Mouse (Mus musculus): ENCODE data around the gene Ak9. TPM values are rescaled to one million over a fixed set of nuclear protein-coding genes. Genes with fewer than 3 reads are reported as not detected.

Gene Ak9
- polyA plus RNA-seq (2012; rRNA removed; ENCODE audit: low replicate concordance): not detected in 2 replicates

GRCm38 (mm10) chr10:41303639-41304444 lies at the start of gene Ak9:
Gene Ak9, plus strand, starts transcription at chr10:41303980.

GRCm38 (mm10) chr10:41302689-41303431 lies 920 bp upstream of the Ak9 start, which contains the start of gene Fig4:
Gene Fig4, minus strand, starts transcription at chr10:41303260.

GRCm38 (mm10) chr10:41450137-41450670 lies 146.4 kb downstream of the Ak9 start, which contains the start of gene Zbtb24:
Gene Zbtb24, plus strand, starts transcription at chr10:41450383.

GRCm38 (mm10) chr10:41476171-41477017 lies 172.6 kb downstream of the Ak9 start, which contains the start of gene Mical1:
Gene Mical1, plus strand, starts transcription at chr10:41476314.

Other genes starting within 250 kb of the Ak9 start
- 0.34 and 0.83 TPM in 2 replicates for gene Gpr6, start 231.7 kb upstream of the Ak9 start, polyA plus RNA-seq (2012; rRNA removed; ENCODE audit: low replicate concordance)
- 3.2 and 4.5 TPM in 2 replicates for gene Fig4, start 720 bp upstream of the Ak9 start, polyA plus RNA-seq (2012; rRNA removed; ENCODE audit: low replicate concordance)
- 10.9 and 16.0 TPM in 2 replicates for gene Zbtb24, start 146.4 kb downstream of the Ak9 start, polyA plus RNA-seq (2012; rRNA removed; ENCODE audit: low replicate concordance)
- 118 and 198 TPM in 2 replicates for gene Mical1, start 172.3 kb downstream of the Ak9 start, polyA plus RNA-seq (2012; rRNA removed; ENCODE audit: low replicate concordance)
- gene Smpd2, start 186.4 kb downstream of the Ak9 start, polyA plus RNA-seq (2012; rRNA removed; ENCODE audit: low replicate concordance): 75.1 and 149 TPM in 2 replicates
- gene Ppil6, start 186.5 kb downstream of the Ak9 start, polyA plus RNA-seq (2012; rRNA removed; ENCODE audit: low replicate concordance): 0.32 TPM in 1 of 2 replicates, not detected in the other
- 39.5 and 82.8 TPM in 2 replicates for gene Cd164, start 215.4 kb downstream of the Ak9 start, polyA plus RNA-seq (2012; rRNA removed; ENCODE audit: low replicate concordance)

Measured in duodenum, adult 2 months (tissue).